Comparison of ENCODE assay signal across 20 mouse cellular contexts in genomic region chr11:114702996-114703361, GRCm38 (mm10). TPM values are rescaled to one million over a fixed set of nuclear protein-coding genes. Genes with fewer than 3 reads are reported as not detected.
DNase-seq lines count a peak whose midpoint lies in the region; ATAC-seq lines count a peak whose summit lies in the region.
"Had no signal": no experiment of that assay in that cellular context is flagged by ENCODE, and none has a peak within 500 bp of the region (broad histone marks: within the 10 kb centered on the region; RNA-seq: fewer than 3 reads in every experiment).

No protein-coding gene starts in this region.

- no peak overlapping the region for H3K4me3 ChIP-seq in forebrain, embryonic 12.5 days (replicated peaks)
- H3K4me3 ChIP-seq in forebrain, embryonic 15.5 days = no peak overlapping the region
- H3K4me3 ChIP-seq in hindbrain, embryonic 14.5 days (replicated peaks; ENCODE audit: low read length) = no peak overlapping the region
- H3K4me3 ChIP-seq in hindbrain, embryonic 10.5 days = no peak overlapping the region
- H3K4me3 ChIP-seq in neural tube, embryonic 13.5 days = no peak overlapping the region
- H3K4me3 ChIP-seq: embryonic facial prominence, embryonic 12.5 days; heart, embryonic 15.5 days; midbrain, embryonic 12.5 days had no signal

- no peak overlapping the region for H3K4me2 ChIP-seq in forebrain, embryonic 12.5 days
- H3K4me2 ChIP-seq in forebrain, embryonic 15.5 days (replicated peaks) = no peak overlapping the region
- no peak overlapping the region for H3K4me2 ChIP-seq in hindbrain, embryonic 14.5 days (replicated peaks)
- no peak overlapping the region for H3K4me2 ChIP-seq in neural tube, embryonic 13.5 days
- H3K4me2 ChIP-seq: embryonic facial prominence, embryonic 12.5 days; heart, embryonic 15.5 days; midbrain, embryonic 12.5 days had no signal

- DNase-seq in hindbrain, embryonic 14.5 days (ENCODE audit: low spot score) = no peak
- no peak for DNase-seq in hindbrain, embryonic 10.5 days (ENCODE audit: low spot score)
- DNase-seq in neural tube, embryonic 10.5 days (ENCODE audit: extremely low spot score, low spot score) = no peak
- DNase-seq in lung, postnatal 14 days = no peak
- DNase-seq: adrenal gland, postnatal 36 days; cerebellum, postnatal 10 days; forebrain, postnatal 0 days; gastrocnemius, postnatal 36 days; heart, postnatal 4 days; kidney, adult 2 months; retina, postnatal 1 day; right cerebral cortex, postnatal 25 days had no signal

- H3K27me3 ChIP-seq in forebrain, embryonic 12.5 days = no peaks in the 10 kb centered on the region
- H3K27me3 ChIP-seq in forebrain, embryonic 15.5 days = no peaks in the 10 kb centered on the region
- no peaks in the 10 kb centered on the region for H3K27me3 ChIP-seq in hindbrain, embryonic 14.5 days (ENCODE audit: control insufficient read depth, insufficient read depth, low read length)
- no peaks in the 10 kb centered on the region for H3K27me3 ChIP-seq in hindbrain, embryonic 10.5 days (ENCODE audit: insufficient read depth, poor library complexity, severe bottlenecking)
- H3K27me3 ChIP-seq in neural tube, embryonic 13.5 days = no peaks in the 10 kb centered on the region
- H3K27me3 ChIP-seq: embryonic facial prominence, embryonic 12.5 days; heart, embryonic 15.5 days; midbrain, embryonic 12.5 days had no signal

- H3K9me3 ChIP-seq in forebrain, embryonic 12.5 days = no peaks in the 10 kb centered on the region
- no peaks in the 10 kb centered on the region for H3K9me3 ChIP-seq in forebrain, embryonic 15.5 days
- H3K9me3 ChIP-seq in hindbrain, embryonic 14.5 days (ENCODE audit: control insufficient read depth, low read length) = no peaks in the 10 kb centered on the region
- H3K9me3 ChIP-seq in hindbrain, embryonic 10.5 days = no peaks in the 10 kb centered on the region
- H3K9me3 ChIP-seq in neural tube, embryonic 13.5 days = no peaks in the 10 kb centered on the region
- H3K9me3 ChIP-seq: embryonic facial prominence, embryonic 12.5 days; heart, embryonic 15.5 days; midbrain, embryonic 12.5 days had no signal

- no peak overlapping the region for H3K9ac ChIP-seq in forebrain, embryonic 12.5 days
- no peak overlapping the region for H3K9ac ChIP-seq in forebrain, embryonic 15.5 days (replicated peaks)
- no peak overlapping the region for H3K9ac ChIP-seq in hindbrain, embryonic 14.5 days
- H3K9ac ChIP-seq in neural tube, embryonic 13.5 days = no peak overlapping the region
- H3K9ac ChIP-seq: embryonic facial prominence, embryonic 12.5 days; forebrain, postnatal 0 days; heart, embryonic 15.5 days; midbrain, embryonic 12.5 days had no signal

- H3K36me3 ChIP-seq in forebrain, embryonic 12.5 days (replicated peaks) = peaks cover 3% of the 10 kb centered on the region; the same call in 1 of the 2 replicates
- H3K36me3 ChIP-seq in forebrain, embryonic 15.5 days = no peaks in the 10 kb centered on the region
- no peaks in the 10 kb centered on the region for H3K36me3 ChIP-seq in hindbrain, embryonic 14.5 days (replicated peaks; ENCODE audit: control insufficient read depth, insufficient read depth)
- H3K36me3 ChIP-seq in hindbrain, embryonic 10.5 days = peaks cover 11% of the 10 kb centered on the region
- peaks cover 15% of the 10 kb centered on the region for H3K36me3 ChIP-seq in neural tube, embryonic 13.5 days
- H3K36me3 ChIP-seq: embryonic facial prominence, embryonic 12.5 days; heart, embryonic 15.5 days; midbrain, embryonic 12.5 days had no signal

- H3K4me1 ChIP-seq in forebrain, embryonic 12.5 days = peaks cover 17% of the 10 kb centered on the region
- peaks cover 29% of the 10 kb centered on the region for H3K4me1 ChIP-seq in forebrain, embryonic 15.5 days
- H3K4me1 ChIP-seq in hindbrain, embryonic 14.5 days (replicated peaks; ENCODE audit: control insufficient read depth, insufficient read depth, low read length) = peaks cover 20% of the 10 kb centered on the region; the same call in 1 of the 2 replicates
- peaks cover 16% of the 10 kb centered on the region for H3K4me1 ChIP-seq in hindbrain, embryonic 10.5 days (replicated peaks)
- peaks cover 40% of the 10 kb centered on the region for H3K4me1 ChIP-seq in neural tube, embryonic 13.5 days (replicated peaks)

- 0 out of 2 replicates have a peak overlapping the region, but pooled peaks have one; percentile 14 for H3K27ac ChIP-seq in forebrain, embryonic 12.5 days
- no peak overlapping the region for H3K27ac ChIP-seq in forebrain, embryonic 15.5 days (replicated peaks)
- peak overlapping the region; percentile 17; the same call in 1 of the 2 replicates for H3K27ac ChIP-seq in hindbrain, embryonic 14.5 days
- H3K27ac ChIP-seq in hindbrain, embryonic 10.5 days = no peak overlapping the region
- peak overlapping the region; percentile 83 for H3K27ac ChIP-seq in neural tube, embryonic 13.5 days (replicated peaks)
- H3K27ac ChIP-seq: embryonic facial prominence, embryonic 12.5 days; heart, embryonic 15.5 days; kidney, postnatal 0 days; macrophage had no signal

- no peak for ATAC-seq in forebrain, embryonic 12.5 days (ENCODE audit: low FRiP score)
- ATAC-seq in forebrain, embryonic 15.5 days (replicated peaks) = no peak
- ATAC-seq in hindbrain, embryonic 14.5 days (ENCODE audit: low FRiP score) = no peak
- no peak for ATAC-seq in neural tube, embryonic 13.5 days (ENCODE audit: low read depth)
- ATAC-seq: forebrain, postnatal 0 days had no signal

- 90% methylated on average over 6 of the region's 6 CpGs for WGBS in forebrain, embryonic 12.5 days
- 81% methylated on average over 6 of the region's 6 CpGs for WGBS in forebrain, embryonic 15.5 days
- WGBS in hindbrain, embryonic 14.5 days = 77% methylated on average over 6 of the region's 6 CpGs
- WGBS in hindbrain, embryonic 10.5 days = 90% methylated on average over 6 of the region's 6 CpGs
- WGBS in neural tube, embryonic 13.5 days = 81% methylated on average over 6 of the region's 6 CpGs

RNA-seq across cellular contexts. Expression of gene Dnaic2, which starts 24.2 kb away (rescaled TPM):
- polyA plus RNA-seq in forebrain, embryonic 12.5 days (2016; fragmentation: Nextera tagmentation; extraction: Ambion mirVana) = 1.9 and 2.0 TPM in 2 replicates
- polyA plus RNA-seq in forebrain, embryonic 15.5 days (2015; fragmentation: Nextera tagmentation; extraction: Ambion mirVana) = 1.9 and 2.6 TPM in 2 replicates
- 1.9 and 2.5 TPM in 2 replicates for polyA plus RNA-seq in hindbrain, embryonic 14.5 days (2014; fragmentation: Nextera tagmentation; extraction: Ambion mirVana)
- polyA plus RNA-seq in hindbrain, embryonic 10.5 days (2016; fragmentation: Nextera tagmentation; extraction: Ambion mirVana) = 4.0 and 6.3 TPM in 2 replicates
- 2.9 TPM in 2 replicates for polyA plus RNA-seq in neural tube, embryonic 13.5 days (2015; fragmentation: Nextera tagmentation; extraction: Ambion mirVana)
- polyA plus RNA-seq: macrophage had no signal

RNA-seq across cellular contexts. Expression of gene Ttyh2, which starts 27.7 kb away (rescaled TPM):
- 11.8 and 13.0 TPM in 2 replicates for polyA plus RNA-seq in forebrain, embryonic 12.5 days (2016; fragmentation: Nextera tagmentation; extraction: Ambion mirVana)
- polyA plus RNA-seq in forebrain, embryonic 15.5 days (2015; fragmentation: Nextera tagmentation; extraction: Ambion mirVana) = 23.1 and 24.1 TPM in 2 replicates
- polyA plus RNA-seq in hindbrain, embryonic 14.5 days (2014; fragmentation: Nextera tagmentation; extraction: Ambion mirVana) = 32.0 and 35.1 TPM in 2 replicates
- 15.6 and 15.9 TPM in 2 replicates for polyA plus RNA-seq in hindbrain, embryonic 10.5 days (2016; fragmentation: Nextera tagmentation; extraction: Ambion mirVana)
- polyA plus RNA-seq in neural tube, embryonic 13.5 days (2015; fragmentation: Nextera tagmentation; extraction: Ambion mirVana) = 38.8 and 39.1 TPM in 2 replicates

RNA-seq across cellular contexts. Expression of gene Rpl38, which starts 34.7 kb away (rescaled TPM):
- 859 and 942 TPM in 2 replicates for polyA plus RNA-seq in forebrain, embryonic 12.5 days (2016; fragmentation: Nextera tagmentation; extraction: Ambion mirVana)
- 787 and 864 TPM in 2 replicates for polyA plus RNA-seq in forebrain, embryonic 15.5 days (2015; fragmentation: Nextera tagmentation; extraction: Ambion mirVana)
- polyA plus RNA-seq in hindbrain, embryonic 14.5 days (2014; fragmentation: Nextera tagmentation; extraction: Ambion mirVana) = 694 and 869 TPM in 2 replicates
- polyA plus RNA-seq in hindbrain, embryonic 10.5 days (2016; fragmentation: Nextera tagmentation; extraction: Ambion mirVana) = 959 and 1,042 TPM in 2 replicates
- 821 and 850 TPM in 2 replicates for polyA plus RNA-seq in neural tube, embryonic 13.5 days (2015; fragmentation: Nextera tagmentation; extraction: Ambion mirVana)

Comparison
In these comparisons a context has a peak if more than half of its experiments do, and no peak if none do; other contexts are left out.
1. H3K27ac ChIP-seq: peak in forebrain, embryonic 12.5 days (single experiment), hindbrain, embryonic 14.5 days (single experiment) and neural tube, embryonic 13.5 days (single experiment); none in forebrain, embryonic 15.5 days (single experiment) and hindbrain, embryonic 10.5 days (single experiment).